Mouse (Mus musculus) brain, embryonic 18.5 days (tissue): ENCODE results near the gene Vkorc1.
"Not testable (repeated sequence)": the region's sequence is repeated elsewhere in the genome, so short reads cannot be mapped to it uniquely, and the experiment has no call there.

Experiments used
- DNase-seq: peaks from one replicate; pipeline ENCODE4 v3.0.0-alpha.2; 2012; ENCODE audit warnings: low read depth, low spot score

Gene Vkorc1

DNA sequence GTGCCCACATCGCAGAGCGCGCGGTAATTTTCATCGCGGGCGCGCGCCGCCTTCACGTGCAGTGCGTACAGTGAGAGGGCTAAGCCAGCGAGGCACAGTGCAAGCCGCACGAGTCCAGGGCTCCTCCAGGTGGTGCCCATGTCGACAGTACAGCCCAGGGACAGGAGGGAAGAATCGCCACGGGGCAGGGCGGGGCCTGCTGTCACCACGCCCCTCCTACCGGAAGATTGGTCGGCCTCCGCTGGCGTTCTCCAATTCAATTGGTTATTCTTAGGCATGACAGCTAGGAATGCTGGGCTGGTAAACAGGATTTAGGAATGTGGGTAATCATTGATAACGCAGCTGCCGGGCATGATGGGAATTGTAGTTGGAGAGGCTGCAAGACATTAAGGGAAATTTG lies at the start of gene Vkorc1, which contains the start of gene Gm21974:
Gene Vkorc1 (minus strand): TSS at position 176 of the 400 bp plus-strand sequence.
Gene Gm21974 (minus strand): TSS at position 13 of the 400 bp plus-strand sequence.
- peak; percentile 91 for DNase-seq

DNA sequence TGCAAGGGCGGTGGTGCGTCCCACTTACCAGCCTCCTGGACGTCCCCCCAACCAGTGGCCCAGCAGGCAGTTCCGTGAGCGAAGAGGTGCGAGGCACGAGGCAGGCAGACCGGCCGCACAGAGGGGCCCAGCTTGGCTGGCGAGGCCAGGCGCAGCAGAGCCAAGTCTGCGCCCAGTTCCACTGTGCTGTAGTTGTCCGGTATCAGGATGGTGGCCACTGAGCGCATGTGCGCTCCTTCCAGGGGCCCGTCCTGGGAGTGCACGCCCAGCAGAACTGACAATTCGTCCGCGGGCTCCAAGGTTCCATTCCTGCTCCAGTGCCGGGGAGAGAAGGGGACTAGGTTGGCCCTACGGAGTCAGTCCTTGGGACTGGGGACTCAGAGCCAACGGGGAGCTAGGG lies 49.2 kb upstream of the Vkorc1 start:
- no peak for DNase-seq

DNA sequence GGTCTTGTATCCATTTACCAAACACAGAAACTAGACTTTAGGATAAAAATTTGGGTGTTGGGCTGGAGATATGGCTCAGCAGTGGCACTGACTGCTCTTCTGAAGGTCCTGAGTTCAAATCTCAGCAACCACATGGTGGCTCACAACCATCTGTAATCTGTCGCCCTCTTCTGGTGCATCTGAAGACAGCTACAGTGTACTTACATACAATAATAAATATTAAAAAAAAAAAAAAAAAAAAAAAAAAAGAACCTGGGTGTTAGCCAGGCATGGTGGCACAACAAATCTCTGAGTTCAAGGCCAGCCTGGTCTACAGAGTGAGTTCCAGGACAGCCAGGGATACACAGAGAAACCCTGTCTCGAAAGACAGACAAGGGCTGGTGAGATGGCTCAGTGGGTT lies 46.7 kb upstream of the Vkorc1 start:
- DNase-seq, result not testable (repeated sequence)

DNA sequence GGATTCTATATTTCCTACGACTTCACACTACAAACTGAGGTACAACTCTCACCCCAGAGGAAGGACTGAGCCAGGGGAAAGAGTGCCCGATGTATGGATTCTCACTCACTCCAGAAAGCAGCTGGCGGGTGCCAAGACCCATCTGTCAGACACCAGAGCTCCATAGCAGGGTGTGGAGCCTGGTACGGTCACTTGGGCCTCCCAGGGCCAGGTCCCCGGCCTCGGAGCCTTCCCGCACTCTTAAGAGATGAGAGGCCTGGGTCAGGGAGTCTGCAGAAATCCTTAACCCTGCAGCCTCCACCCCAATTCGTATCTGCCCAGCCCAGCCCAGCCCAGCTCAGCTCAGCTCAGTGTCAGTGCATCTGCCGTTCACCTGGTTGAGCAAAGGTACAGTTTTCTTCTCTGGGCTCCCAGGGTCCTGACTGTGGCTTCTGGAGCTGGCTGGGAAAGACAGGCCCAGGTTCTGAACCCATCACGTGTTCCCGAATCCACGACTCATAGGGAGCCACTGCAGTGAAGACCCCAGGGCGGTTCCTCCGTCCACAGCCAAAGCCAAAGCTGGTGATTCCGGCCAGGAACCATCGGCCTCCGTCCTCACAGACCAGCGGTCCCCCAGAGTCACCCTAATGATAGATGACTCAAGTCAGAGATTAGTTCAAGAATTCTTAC lies 40.9 kb upstream of the Vkorc1 start:
- no peak for DNase-seq

DNA sequence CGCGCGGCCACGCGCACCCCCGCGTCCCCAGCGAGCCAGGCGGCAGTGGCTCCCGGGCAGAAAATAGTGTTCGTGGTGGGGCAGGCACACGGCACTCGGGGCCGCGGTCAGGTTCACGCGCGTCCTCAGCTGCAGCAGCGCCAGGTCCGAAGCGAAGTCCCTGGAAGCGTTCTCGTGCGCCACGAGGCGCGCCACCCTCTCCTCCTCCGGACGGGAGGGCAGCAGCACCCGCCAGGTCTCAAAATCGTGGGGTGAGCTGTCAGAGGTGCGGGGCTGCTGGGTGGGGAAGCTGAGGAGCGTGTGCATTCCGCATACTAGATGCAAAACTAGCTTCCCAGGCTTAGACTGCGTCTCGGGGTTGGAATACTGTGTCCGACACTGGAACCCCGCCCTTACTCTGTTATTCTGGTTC lies 40.3 kb upstream of the Vkorc1 start:
- no peak for DNase-seq

DNA sequence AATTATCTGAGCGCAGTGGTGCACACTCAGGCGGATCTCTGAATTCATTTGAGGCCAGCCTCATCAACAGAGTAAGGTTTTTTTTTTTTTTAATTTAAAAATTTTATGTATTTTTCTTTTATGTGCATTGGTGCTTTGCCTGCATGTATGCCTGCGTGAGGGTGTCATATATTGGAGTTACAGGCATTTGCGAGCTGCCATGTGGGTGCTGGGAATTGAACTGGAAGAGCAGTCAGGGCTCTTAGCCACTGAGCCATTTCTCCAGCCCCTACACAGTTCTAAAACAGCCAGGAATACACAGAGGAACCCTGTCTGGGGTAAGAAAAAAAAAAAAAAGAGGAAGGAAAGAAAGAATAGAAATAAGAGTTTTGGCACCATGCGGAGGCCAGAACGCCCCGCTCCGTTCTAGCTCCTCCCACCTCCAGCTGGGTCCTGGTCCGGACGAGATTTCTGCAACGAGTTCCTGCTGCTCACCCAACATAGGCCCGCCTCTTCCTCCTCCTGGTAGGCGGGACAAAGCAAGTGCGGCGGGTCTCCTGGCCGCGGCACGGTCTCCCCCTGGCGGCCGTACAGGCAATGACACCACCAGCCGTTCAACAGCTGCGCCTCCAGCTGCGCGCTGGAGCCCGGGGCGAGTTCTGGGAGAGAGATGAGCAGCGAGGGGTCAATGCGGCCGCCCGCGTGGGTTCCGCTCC lies 39.8 kb upstream of the Vkorc1 start:
- DNase-seq, result peak; percentile 88

DNA sequence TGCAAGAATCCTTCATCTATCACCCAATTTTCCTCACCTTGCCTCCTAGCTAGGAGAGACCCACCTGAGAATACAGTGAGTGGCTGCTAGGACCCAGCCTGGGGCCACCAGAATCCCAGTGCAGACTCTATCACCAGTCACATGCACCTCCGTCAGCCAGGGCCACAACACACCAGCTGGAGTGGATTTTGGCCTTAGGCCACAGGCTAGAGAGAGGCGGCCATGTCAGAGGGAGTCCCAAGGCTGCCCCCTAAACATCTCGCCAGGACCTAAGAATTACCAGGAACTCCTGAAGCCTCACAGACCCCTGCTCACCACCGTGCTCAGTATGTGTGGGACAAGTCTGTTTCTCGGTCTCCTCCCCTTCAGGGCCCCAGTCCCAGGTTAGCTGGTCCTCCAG lies 38.7 kb upstream of the Vkorc1 start:
- DNase-seq, result no peak

DNA sequence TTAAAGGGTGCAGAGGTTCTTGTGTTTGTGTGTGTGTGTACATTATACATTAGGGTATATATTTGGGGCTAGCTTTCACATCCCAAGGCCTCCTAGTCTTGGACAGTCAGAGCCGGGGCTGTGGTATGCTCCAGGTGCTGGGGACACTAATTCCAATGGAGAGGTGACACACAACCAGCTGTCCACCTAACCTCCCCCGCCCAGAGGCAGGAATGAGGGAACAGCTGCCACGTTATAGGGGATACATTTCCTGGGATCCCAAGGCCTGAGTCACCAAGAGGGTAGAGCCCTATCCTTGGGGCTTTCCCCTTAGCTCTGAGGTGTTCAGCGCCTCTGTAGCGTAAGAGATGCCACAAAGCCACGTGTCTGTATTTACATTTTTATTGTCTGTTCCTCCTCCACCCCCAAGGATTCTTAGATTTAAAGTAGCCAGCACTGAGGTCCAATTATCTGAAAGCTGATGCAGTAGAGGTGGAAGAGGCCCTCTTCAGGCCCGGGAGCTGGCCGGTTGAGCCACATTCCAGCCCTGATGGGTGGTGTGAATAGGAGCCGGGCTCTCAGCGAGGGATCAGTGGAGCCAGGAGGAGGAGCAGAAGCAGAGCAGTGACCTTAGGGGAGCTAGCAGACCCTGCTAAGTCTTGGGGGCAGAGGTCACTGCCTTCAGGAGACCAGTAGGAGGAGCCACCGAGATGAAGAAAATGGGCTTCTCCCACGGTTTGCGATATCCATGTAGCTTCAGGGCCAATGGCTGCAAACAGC lies 37.0 kb upstream of the Vkorc1 start:
- DNase-seq, result no peak

DNA sequence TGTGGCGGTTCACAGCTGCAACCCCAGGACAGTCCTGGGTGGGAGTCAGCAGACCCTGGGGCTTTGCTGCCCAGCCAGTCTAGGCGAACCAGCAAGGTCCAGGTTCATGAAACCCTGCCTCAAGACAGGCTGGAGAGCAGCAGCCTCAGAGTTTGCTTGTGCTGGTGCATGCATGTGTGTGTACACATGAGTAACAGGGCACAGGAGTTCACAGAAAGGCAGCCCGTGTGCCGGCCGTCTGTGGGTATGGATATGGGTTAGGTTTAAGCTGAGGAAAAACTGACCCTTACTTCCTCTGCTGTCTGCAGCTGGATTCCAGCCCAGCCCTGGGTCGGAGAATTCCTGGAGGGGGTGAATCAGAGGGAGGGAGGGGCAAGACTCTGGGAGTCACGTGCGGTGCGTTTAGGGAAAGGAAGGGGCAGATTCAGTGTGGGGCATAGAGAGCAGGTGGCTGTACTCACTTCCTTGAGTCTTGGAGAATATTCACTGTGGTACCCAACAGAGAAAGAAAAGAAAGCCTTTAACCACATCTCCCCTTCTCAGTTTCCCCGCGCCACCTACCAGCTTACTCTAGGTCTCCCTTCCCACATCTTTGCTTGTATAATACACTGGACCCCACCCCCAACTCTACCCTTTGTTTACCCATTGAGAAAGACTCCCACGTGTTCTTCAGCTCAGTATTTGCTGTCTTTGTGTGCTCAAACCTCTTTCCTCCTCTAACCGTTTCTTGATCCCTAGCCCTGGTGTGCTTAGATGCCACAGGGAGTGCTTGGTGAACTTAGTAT lies 36.1 kb upstream of the Vkorc1 start:
- no peak for DNase-seq

DNA sequence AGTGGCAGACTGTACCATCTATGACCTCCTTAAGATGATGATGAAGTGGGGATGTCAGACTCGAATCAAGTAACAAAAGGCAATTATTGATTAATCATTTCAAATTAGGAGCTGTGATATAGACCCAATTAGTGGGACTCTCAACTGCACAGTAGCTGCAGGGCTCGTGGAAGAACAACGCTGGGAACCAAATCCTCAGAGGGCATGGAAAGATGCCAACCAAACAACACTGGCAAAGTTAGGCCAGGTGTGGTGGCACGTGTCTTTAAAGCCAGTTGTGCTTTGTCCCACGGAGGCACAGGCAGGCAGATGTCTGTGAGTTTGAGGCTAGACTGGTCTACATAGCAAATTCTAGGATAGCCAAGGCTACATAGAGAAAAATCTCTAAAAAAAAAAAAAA lies 35.2 kb upstream of the Vkorc1 start:
- no peak for DNase-seq

DNA sequence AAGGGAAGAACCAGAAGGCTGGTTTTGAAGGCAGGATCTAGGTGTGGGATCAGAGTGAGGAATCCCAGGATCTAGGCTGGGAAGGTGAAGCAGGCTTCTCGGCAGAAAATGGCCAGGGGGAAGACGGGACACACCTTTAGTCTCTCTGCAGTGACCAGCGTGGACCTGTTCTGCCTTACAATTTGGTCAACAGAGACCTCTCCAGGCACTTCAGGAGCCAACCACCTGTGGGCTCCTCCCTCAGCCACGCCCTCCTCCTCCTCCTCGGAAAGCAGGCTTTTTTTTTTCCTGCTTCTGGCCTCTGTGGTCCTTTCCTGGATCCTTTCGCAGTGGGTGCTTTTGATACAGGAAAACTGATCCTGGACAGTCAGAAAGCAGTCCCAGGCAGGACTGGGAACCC lies 34.5 kb upstream of the Vkorc1 start, which contains the start of gene Prss8:
Gene Prss8 (minus strand): TSS at position 182 of the 400 bp plus-strand sequence.
- no peak for DNase-seq

DNA sequence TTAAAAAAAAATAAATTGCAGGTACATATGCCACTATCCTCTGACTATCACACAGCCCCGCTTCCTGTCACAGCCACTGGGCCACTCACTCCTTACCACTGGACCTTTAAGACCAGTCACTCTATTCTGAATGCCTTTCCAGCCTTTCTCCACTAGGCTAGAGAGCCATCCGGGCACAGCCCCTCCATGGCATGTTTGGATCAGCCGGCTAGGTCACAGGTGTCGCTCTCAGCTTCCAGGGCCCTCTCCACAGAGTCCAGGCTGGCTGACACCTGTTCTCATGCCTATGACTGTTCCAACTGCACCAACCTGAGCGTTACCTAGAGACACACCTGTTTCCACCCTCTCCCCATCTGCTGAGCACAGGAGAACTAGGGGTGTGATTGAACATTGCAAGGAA lies 33.2 kb upstream of the Vkorc1 start:
- DNase-seq, result no peak

DNA sequence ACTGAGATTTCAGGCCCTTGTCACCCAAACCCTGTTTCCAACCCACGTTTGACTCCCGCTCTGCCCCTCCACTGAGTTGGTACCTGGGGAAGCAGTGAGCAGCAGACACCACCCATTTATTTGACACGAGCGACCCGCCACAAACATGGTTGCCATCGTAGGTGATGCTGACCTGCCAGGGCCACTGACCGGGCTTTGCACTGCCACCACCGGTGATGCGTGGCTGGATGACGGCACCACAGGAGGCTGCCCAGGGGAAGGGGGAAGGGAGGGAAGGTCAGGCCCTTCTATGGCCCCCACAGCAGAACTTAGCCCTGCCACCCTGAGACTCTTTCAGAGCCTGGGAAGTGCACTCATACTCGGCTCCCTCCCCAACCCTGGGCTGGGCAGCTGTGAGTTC lies 32.3 kb upstream of the Vkorc1 start:
- no peak for DNase-seq

DNA sequence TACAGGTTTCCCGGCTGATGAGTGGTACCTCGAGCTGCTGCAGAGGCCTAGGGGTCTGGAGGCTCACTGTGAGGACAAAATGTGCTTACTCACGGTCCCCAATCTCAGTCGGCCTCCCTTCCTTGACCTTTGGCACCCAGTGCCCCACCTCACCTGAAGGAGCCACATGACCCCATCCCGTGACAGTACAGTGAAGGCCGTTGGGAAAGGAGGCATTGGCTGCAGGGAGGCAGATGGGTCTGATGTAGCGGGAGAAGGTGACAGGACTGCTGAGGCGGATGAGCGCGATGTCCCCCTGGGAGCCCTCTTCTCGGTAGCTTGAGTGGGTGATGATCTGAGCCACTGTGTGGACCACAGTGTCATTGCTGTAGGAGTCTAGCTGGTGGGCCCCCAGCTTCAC lies 31.4 kb upstream of the Vkorc1 start:
- no peak for DNase-seq

DNA sequence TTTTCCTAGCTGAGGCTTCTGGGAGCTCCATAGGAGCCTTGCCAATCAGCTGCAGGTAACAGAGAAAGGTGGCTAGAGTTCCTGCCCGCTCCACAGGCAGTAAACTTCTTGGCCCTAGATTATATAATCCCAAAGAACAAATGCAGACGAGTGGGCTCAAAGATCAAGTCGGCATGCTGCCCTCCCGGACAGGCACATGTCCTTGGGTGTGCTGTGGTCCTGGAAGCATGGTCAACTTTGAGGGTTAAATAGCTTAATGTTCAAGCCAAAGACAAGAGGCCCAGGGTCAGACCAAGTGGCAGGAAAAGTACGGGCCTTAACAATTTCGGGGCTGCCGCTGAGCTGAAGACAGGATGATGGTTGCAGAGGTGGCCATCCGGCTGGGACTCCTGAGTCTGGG lies 30.6 kb upstream of the Vkorc1 start:
- no peak for DNase-seq

DNA sequence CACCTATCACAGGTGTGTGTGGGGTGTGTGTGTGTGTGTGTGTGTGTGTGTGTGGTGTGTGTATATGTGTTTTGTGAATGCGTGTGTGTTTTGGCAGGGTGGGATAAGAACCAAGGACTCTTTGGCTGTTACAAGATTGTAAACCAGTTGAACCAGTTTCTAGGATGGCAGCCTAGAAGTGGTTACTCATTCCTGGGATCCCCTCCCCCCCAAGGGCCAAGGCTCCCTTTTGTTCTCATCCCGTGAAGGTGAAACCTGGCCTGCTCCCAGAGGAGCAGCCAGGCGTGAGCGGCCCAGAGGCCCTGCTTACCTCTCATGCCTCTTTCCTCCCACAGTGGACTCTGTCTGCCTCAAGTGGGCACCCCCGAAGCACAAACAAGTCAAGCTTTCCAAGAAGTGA lies 29.8 kb upstream of the Vkorc1 start:
- no peak for DNase-seq

DNA sequence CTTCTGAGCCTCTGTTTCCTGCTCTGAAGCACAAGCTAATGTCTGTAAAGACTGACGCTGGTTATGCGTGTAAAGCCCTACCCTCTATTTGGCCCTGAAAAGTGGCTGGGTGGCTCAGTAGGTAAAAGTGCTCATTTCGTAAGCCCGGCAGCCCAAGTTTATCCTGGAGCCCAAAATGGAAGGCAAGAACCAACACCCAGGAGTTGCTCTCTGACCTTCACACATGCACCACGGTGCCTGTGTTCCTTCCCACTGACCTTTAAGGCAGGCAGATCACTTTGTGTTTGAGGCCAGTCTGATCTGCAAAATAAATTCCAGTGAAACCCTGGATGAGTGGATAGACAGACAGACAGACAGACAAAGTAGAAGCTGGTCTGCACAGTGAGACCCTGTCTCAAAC lies 28.3 kb upstream of the Vkorc1 start:
- no peak for DNase-seq

DNA sequence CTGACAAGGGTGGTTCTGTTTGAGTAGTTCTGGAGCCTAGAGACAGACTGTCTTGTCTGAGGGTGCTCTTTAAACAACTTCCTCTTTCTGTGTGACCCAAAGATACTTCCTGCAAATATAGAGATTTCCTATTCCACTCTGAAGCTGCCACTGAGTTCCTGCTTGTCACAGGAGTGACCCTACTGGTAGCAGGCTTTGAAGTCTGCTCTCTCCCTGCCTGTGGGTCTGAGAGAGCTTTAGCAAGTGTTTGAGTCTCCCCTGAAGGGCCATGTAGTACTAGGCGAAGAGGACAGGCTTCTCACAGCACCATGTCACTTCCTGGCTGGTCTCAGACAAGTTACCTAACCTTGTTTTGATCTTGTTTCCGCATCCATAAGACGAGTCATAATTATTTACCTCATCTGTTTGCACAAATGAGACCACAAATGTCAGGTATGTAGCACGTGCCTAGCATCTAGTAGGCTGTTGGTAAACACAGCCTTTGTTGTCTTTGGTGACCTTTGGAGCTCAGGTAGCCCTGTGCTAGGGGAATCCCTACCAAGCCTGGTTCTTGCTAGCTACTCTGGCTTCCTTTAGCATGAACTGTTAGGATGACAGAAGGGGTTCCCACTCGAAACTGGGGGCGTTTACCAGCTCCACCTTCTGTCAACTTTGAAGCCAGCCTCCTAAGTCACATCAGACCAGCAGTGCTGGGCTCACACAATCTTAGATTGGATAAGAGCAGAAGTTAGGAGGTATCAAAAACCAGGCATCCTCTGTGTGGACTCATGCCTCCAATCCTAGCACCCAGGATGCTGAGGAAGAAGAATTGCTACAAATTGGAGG lies 27.2 kb upstream of the Vkorc1 start:
- DNase-seq, result no peak

DNA sequence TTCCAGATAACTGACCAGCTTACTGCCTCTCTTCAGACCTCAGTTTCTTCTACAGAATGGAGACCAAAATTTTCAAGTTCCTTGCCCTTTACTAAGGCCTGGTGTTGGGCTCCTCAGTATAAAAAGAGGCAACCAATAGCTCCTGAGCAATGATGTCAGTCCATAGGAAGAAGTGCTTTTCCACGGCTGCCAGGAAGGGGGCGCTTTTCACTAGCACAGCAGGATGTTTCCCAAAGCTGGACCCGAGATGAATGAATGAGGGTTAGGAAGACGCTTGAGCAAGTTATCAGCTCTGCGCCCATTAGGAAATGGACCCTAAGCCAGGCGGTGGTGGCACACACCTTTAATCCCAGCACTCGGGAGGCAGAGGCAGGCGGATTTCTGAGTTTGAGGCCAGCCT lies 26.1 kb upstream of the Vkorc1 start:
- no peak for DNase-seq

DNA sequence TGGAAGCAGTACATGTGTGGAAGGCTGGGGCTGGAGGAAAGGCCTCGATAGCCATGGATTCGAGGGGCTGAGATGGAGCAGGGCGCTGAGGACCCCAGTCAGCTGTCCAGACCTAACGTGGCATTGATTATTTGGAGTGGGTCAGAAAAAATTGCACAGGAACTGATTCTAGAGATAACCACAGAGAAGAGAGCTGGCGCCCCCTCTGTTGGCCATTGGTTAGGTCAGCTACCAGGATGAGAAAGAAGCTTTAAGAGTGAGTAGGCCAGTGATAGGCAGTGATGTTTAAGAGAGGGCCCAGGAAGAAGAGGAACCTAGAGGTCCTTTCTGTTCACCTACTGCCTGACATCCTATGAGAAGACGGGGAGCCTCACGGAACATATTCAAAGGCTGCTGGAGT lies 23.9 kb upstream of the Vkorc1 start:
- DNase-seq, result no peak

DNA sequence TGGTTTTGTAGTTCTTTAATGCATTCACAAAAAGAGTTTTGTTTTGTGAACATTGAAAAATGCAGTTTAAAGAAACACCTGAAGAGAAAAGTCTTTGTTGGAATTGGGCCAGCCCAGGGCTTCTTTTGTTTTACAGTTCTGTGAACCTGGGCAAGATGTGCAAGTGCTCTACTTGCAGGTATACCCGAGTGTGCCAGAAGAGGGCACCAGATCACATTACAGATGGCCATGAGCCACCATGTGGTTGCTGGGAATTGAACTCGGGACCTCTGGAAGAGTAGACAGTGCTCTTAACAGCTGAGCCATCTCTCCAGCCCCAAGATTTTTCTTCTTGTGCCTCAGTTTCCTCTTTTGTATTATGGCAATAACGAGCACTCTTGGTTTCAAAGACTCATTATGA lies 22.8 kb upstream of the Vkorc1 start:
- no peak for DNase-seq
